Mouse (Mus musculus) liver, embryonic 12.5 days (tissue): ENCODE data around the gene Ubald1. TPM values are rescaled to one million over a fixed set of nuclear protein-coding genes. Genes with fewer than 3 reads are reported as not detected.

Experiments
- ATAC-seq: fragments of 200-750 bp; cut with Nextera tagmentation; 2 replicates; pipeline ENCODE4 v1.8.0; 2017; ENCODE audit warnings: moderate number of reproducible peaks, mild to moderate bottlenecking, moderate library complexity
- H3K27ac ChIP-seq: fragments of 300-500 bp; sonication (generic); 2 replicates; pipeline ENCODE4 v1.5.1; 2016; ENCODE audit warnings: mild to moderate bottlenecking
- H3K27me3 ChIP-seq: fragments of 300-500 bp; sonication (generic); replicated peaks from 2 replicates; pipeline ENCODE4 v1.6.1; 2016; ENCODE audit warnings: mild to moderate bottlenecking, moderate library complexity
- H3K36me3 ChIP-seq: fragments of 300-500 bp; sonication (generic); 2 replicates; pipeline ENCODE4 v1.6.1; 2016; ENCODE audit warnings: mild to moderate bottlenecking, moderate library complexity
- H3K4me1 ChIP-seq: fragments of 300-500 bp; sonication (generic); 2 replicates; pipeline ENCODE4 v1.6.1; 2016
- H3K4me2 ChIP-seq: fragments of 300-500 bp; sonication (generic); 2 replicates; pipeline ENCODE4 v1.6.1; 2016; ENCODE audit warnings: mild to moderate bottlenecking, moderate library complexity
- H3K4me3 ChIP-seq: fragments of 300-500 bp; sonication (generic); 2 replicates; pipeline ENCODE4 v1.5.1; 2016; ENCODE audit warnings: mild to moderate bottlenecking, moderate library complexity
- H3K9ac ChIP-seq: fragments of 300-500 bp; sonication (generic); 2 replicates; pipeline ENCODE4 v1.6.1; 2016; ENCODE audit warnings: mild to moderate bottlenecking, moderate library complexity
- H3K9me3 ChIP-seq: fragments of 300-500 bp; sonication (generic); replicated peaks from 2 replicates; pipeline ENCODE4 v1.6.1; 2016; ENCODE audit warnings: mild to moderate bottlenecking, moderate library complexity
- WGBS: fragments of 180-500 bp; shearing (Covaris S2); methylation state at CpG from one replicate; pipeline ENCODE4 v1.1.7; 2016; ENCODE audit not compliant: insufficient replicate concordance; 5-methylcytosine and 5-hydroxymethylcytosine counted together
- polyA plus RNA-seq: library from polyadenylated mRNA; unstranded; fragments of >200 nt; fragmentation: Nextera tagmentation; extraction: Ambion mirVana; gene quantifications from 2 replicates; pipeline ENCODE4 v1.2.1, GENCODE M21; 2016

Gene Ubald1
- polyA plus RNA-seq, 1 experiment from 2014 or later, result 14.7 TPM

GRCm38 (mm10) chr16:4896249-4897027, 16.3 kb upstream of the Ubald1 start:
- 24% methylated on average over 5 of the region's 5 CpGs for WGBS
- no peaks in the 10 kb centered on the region for H3K9me3 ChIP-seq
- H3K9ac ChIP-seq, result peak overlapping the region; percentile 47
- no peaks in the 10 kb centered on the region for H3K27me3 ChIP-seq
- peak; percentile 89 for ATAC-seq
- peak overlapping the region; percentile 70 for H3K27ac ChIP-seq
- no peaks in the 10 kb centered on the region for H3K36me3 ChIP-seq
- H3K4me1 ChIP-seq, result peaks cover 50% of the 10 kb centered on the region
- no peak overlapping the region for H3K4me3 ChIP-seq
- peak overlapping the region; percentile 47 for H3K4me2 ChIP-seq

GRCm38 (mm10) chr16:4894201-4894908, 14.2 kb upstream of the Ubald1 start:
- 64% methylated on average over 7 of the region's 7 CpGs for WGBS
- ATAC-seq, result no peak
- Histone ChIP-seq H3K4me2 (no peak overlapping the region), H3K4me1 (peaks cover 64% of the 10 kb centered on the region), H3K4me3 (no peak overlapping the region), H3K27ac (no peak overlapping the region), H3K9ac (no peak overlapping the region), H3K36me3 (peaks cover 4% of the 10 kb centered on the region; the same call in 1 of the 2 replicates), H3K9me3 (no peaks in the 10 kb centered on the region), H3K27me3 (no peaks in the 10 kb centered on the region)

DNA sequence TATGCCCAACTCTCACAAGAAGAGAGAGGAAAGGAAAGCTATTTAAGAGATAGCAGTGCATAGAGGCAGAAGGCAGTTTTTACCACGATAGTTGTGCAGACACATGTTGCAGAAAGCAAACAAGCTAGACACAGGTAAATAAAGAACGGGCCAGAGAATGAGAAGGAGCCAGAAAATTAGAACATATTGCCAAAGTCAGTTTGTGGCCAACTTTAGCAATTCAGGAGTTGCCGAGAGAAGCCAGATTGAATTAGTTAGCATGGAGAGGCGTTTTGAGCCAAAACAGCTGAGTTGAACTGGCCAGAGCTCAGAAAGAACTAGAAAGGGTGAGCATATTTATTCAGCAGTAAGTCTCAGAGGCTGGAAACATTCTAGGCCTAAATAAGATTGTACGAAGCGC, 12.1 kb upstream of the Ubald1 start:
- Histone ChIP-seq H3K27me3 (no peaks in the 10 kb centered on the region), H3K4me1 (peaks cover 71% of the 10 kb centered on the region), H3K9me3 (no peaks in the 10 kb centered on the region), H3K4me3 (no peak overlapping the region), H3K27ac (no peak overlapping the region), H3K4me2 (no peak overlapping the region), H3K36me3 (peaks cover 4% of the 10 kb centered on the region; the same call in 1 of the 2 replicates), H3K9ac (no peak overlapping the region)
- ATAC-seq, result no peak
- WGBS, result 76% methylated on average over 6 of the region's 6 CpGs

GRCm38 (mm10) chr16:4890201-4890709, 10.1 kb upstream of the Ubald1 start:
- ATAC-seq, result no peak
- Histone ChIP-seq H3K27me3 (no peaks in the 10 kb centered on the region), H3K4me2 (no peak overlapping the region), H3K36me3 (peaks cover 4% of the 10 kb centered on the region; the same call in 1 of the 2 replicates), H3K4me3 (no peak overlapping the region), H3K9me3 (no peaks in the 10 kb centered on the region), H3K27ac (no peak overlapping the region), H3K9ac (no peak overlapping the region), H3K4me1 (peaks cover 66% of the 10 kb centered on the region)
- 56% methylated on average over 4 of the region's 4 CpGs for WGBS

DNA sequence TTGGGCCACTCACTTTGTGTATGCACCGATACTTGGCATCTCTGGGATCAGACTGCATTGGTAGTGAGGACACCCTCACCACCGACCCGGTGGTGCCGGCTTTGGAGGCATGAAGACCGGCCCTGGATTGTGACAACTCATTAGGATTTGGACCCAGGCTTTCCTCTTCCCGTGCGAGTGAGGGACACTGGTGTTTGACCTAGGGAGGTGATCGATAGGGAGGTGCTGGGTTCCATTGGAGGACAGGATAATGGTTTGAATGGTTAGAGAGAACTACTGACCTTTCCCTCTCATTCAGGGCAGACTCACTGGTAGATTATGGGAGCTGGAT, 6.5 kb upstream of the Ubald1 start:
- Histone ChIP-seq H3K9ac (peak overlapping the region; percentile 75), H3K4me2 (peak overlapping the region; percentile 80), H3K36me3 (peaks cover 4% of the 10 kb centered on the region; the same call in 1 of the 2 replicates), H3K4me3 (peak overlapping the region; percentile 71), H3K27me3 (no peaks in the 10 kb centered on the region), H3K9me3 (no peaks in the 10 kb centered on the region), H3K27ac (peak overlapping the region; percentile 82), H3K4me1 (peaks cover 61% of the 10 kb centered on the region)
- under 1% methylated on average over 8 of the region's 8 CpGs for WGBS
- no peak; the same call in 1 of the 2 replicates for ATAC-seq

DNA sequence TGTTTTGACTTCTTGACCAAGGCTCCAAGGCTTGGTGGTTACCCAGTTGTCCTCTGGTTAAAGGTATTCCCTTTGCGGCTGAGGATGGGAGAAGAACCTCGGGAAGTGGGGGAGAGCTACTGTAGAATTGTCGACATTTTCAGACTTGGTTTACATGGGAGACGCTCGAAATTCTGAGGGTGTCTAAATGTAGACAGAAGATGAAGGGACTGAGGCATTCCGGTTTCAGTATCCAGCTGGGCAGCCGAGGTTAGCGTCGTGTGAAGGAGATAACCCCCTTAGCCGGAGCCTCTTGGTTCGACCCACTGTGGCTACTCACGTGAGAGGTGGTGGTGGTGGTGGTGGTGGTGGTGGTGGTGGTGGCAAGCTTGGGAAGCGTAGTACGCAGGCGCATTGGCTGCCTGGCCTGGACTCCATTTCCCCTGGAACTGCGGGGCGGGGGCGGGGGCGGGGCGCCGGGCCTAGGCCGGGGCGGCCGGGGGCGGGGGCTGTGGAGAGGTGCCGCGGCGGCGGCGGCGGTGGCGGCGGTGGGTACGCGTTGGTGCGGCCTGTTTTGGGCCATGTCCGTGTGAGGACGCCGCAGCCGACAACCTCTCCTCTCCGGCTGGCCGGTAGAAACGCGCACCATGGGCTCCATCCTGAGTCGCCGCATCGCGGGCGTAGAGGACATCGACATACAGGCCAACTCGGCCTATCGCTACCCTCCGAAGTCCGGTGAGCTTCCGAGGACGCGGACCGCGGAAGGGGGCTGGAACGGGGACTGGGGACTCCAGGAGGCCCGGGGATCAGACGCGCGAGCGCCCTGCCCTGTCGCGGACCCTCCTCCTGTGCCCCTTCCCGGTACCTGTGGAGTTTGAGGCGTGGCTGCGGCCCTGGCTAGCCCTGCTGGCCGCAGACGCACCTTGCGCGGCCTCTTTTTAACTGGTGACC, 5.9 kb upstream of the Ubald1 start, which contains the start of gene Mgrn1:
Gene Mgrn1 (plus strand): TSS at position 490 of the 930 bp plus-strand sequence.
- peak within 1 kb of the TSS; percentile 80 for H3K4me2 ChIP-seq
- peaks cover 61% of the 10 kb centered on the region for H3K4me1 ChIP-seq
- H3K4me3 ChIP-seq, result peak within 1 kb of the TSS; percentile 71
- peak; percentile 86 for ATAC-seq
- H3K27me3 ChIP-seq, result no peaks in the 10 kb centered on the region
- peaks cover 2% of the 10 kb centered on the region; the same call in 1 of the 2 replicates for H3K36me3 ChIP-seq
- no peaks in the 10 kb centered on the region for H3K9me3 ChIP-seq
- peak within 1 kb of the TSS; percentile 82 for H3K27ac ChIP-seq
- H3K9ac ChIP-seq, result peak within 1 kb of the TSS; percentile 75
- WGBS, result under 1% methylated on average over 59 of the region's 74 CpGs

GRCm38 (mm10) chr16:4884930-4885329, 4.8 kb upstream of the Ubald1 start:
- no peaks in the 10 kb centered on the region for H3K27me3 ChIP-seq
- 0 out of 2 replicates have a peak overlapping the region, but pooled peaks have one; percentile 71 for H3K4me3 ChIP-seq
- WGBS, result 79% methylated on average over 10 of the region's 10 CpGs
- no peaks in the 10 kb centered on the region for H3K9me3 ChIP-seq
- H3K27ac ChIP-seq, result peak overlapping the region; percentile 82
- H3K9ac ChIP-seq, result peak overlapping the region; percentile 75; the same call in 1 of the 2 replicates
- peaks cover 61% of the 10 kb centered on the region for H3K4me1 ChIP-seq
- no peak for ATAC-seq
- H3K4me2 ChIP-seq, result peak overlapping the region; percentile 80
- H3K36me3 ChIP-seq, result no peaks in the 10 kb centered on the region

GRCm38 (mm10) chr16:4881400-4882351, 1.6 kb upstream of the Ubald1 start:
- H3K4me3 ChIP-seq, result peak overlapping the region; percentile 87
- H3K4me2 ChIP-seq, result peak overlapping the region; percentile 96
- H3K27ac ChIP-seq, result peak overlapping the region; percentile 92
- H3K27me3 ChIP-seq, result no peaks in the 10 kb centered on the region
- ATAC-seq, result no peak
- WGBS, result 61% methylated on average over 10 of the region's 10 CpGs
- peaks cover 2% of the 10 kb centered on the region; the same call in 1 of the 2 replicates for H3K36me3 ChIP-seq
- peaks cover 59% of the 10 kb centered on the region for H3K4me1 ChIP-seq
- no peaks in the 10 kb centered on the region for H3K9me3 ChIP-seq
- peak overlapping the region; percentile 81; the same call in 1 of the 2 replicates for H3K9ac ChIP-seq

DNA sequence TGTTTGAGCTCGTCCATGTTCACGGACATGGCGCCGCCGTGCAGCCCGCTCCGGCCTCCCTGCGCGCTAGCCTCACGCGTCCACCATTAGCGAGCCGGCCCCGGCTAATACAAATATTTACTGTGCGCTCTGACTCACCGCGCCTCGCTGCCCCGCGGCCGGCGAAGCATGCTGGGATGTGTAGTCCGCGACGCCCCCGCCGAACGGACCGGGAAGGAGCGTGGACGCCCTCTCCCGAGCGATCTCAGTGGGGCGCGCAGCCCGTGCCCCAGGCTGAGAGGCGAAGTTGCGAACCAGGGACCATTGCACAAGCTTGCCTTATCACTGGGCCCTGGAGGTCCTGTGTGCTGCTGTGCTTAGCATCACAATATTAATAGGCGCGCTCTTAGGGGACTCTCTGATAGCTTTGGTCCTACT, 399 bp downstream of the Ubald1 start:
- Histone ChIP-seq H3K36me3 (peaks cover 22% of the 10 kb centered on the region), H3K4me1 (peaks cover 65% of the 10 kb centered on the region), H3K27ac (peak overlapping the region; percentile 99), H3K4me2 (peak overlapping the region; percentile 96), H3K4me3 (peak overlapping the region; percentile 87), H3K27me3 (no peaks in the 10 kb centered on the region), H3K9ac (peak overlapping the region; percentile 93), H3K9me3 (no peaks in the 10 kb centered on the region)
- WGBS, result under 1% methylated on average over 40 of the region's 40 CpGs
- ATAC-seq, result peak; percentile 73

DNA sequence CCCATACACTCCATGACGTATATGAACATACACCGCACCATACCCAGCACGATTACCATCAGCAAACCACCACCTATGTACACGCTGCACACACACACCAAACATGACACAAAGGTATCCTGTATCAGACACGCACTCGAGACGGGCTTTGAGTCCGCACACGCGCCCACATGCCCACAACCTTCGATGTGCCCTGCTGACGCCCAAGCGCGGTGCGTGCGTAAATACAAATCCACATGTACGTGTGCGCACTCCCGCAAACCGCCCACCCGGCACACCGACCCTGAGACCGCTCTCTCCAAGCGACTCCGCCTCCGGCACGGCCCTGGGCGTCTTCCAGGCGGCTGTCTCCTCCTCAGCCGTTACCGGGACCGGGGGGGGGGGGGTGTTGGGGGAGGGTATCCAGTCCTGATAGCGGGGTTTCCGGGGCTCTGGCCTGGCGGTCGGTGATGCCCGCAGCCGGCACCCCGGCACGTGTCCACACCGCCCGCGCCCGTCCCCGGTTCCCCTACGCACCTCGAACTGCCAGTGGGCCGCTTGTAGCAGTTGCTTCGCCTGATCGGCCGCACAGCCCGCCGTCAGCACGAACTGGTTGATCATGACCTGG, 911 bp downstream of the Ubald1 start:
- peak; percentile 33 for ATAC-seq
- WGBS, result 2% methylated on average over 54 of the region's 54 CpGs
- peak overlapping the region; percentile 93 for H3K9ac ChIP-seq
- H3K4me2 ChIP-seq, result peak overlapping the region; percentile 96
- H3K9me3 ChIP-seq, result no peaks in the 10 kb centered on the region
- peaks cover 27% of the 10 kb centered on the region for H3K36me3 ChIP-seq
- no peaks in the 10 kb centered on the region for H3K27me3 ChIP-seq
- peaks cover 70% of the 10 kb centered on the region for H3K4me1 ChIP-seq
- H3K27ac ChIP-seq, result peak overlapping the region; percentile 99
- H3K4me3 ChIP-seq, result peak overlapping the region; percentile 87
